Mouse (Mus musculus) MEL (cell line): ENCODE data around the gene Rufy3. TPM values are rescaled to one million over a fixed set of nuclear protein-coding genes. Genes with fewer than 3 reads are reported as not detected.
"Not testable (repeated sequence)": the region's sequence is repeated elsewhere in the genome, so short reads cannot be mapped to it uniquely, and the experiment has no call there.

Experiments used
- DNase-seq: peaks from one replicate; pipeline ENCODE4 v3.0.0; 2011; ENCODE audit warnings: low read depth, low spot score
- H3K27ac ChIP-seq: 2 replicates; pipeline ENCODE4 v1.5.1; 2012; ENCODE audit warnings: low read depth, mild to moderate bottlenecking, control low read depth, low read length, moderate library complexity; ENCODE audit not compliant: control insufficient read depth
- H3K27me3 ChIP-seq, 2 experiments: fragments of 150-350 bp in 1 of 2; sonication (generic) in 1 of 2; 2 replicates each; pipeline ENCODE4 v1.6.1; 2012; ENCODE audit warnings: low read length in 2 of 2, mild to moderate bottlenecking in 2 of 2, improper control_type of control experiment in 1 of 2, moderate library complexity in 1 of 2; ENCODE audit not compliant: insufficient read depth in 2 of 2, control insufficient read depth in 1 of 2
- H3K36me3 ChIP-seq, 2 experiments: 2 replicates each; pipeline ENCODE4 v1.6.1; 2012 to 2014; ENCODE audit warnings: low read length in 2 of 2, improper control_type of control experiment in 1 of 2, inconsistent platforms in 1 of 2, mild to moderate bottlenecking in 1 of 2; ENCODE audit not compliant: insufficient read depth in 2 of 2, control insufficient read depth in 1 of 2
- H3K4me1 ChIP-seq, 2 experiments: fragments of 150-350 bp in 1 of 2; sonication (generic) in 1 of 2; 2 replicates each; pipeline ENCODE4 v1.6.1; 2012; ENCODE audit warnings: low read length in 2 of 2, improper control_type of control experiment in 1 of 2, mild to moderate bottlenecking in 1 of 2; ENCODE audit not compliant: insufficient read depth in 2 of 2, control insufficient read depth in 1 of 2
- H3K4me3 ChIP-seq, 2 experiments: fragments of 150-350 bp in 1 of 2; sonication (generic) in 1 of 2; 2 replicates each; pipeline ENCODE4 v1.5.1; 2012; ENCODE audit warnings: low read depth in 2 of 2, low read length in 2 of 2, mild to moderate bottlenecking in 2 of 2, moderate library complexity in 2 of 2, control low read depth in 1 of 2, improper control_type of control experiment in 1 of 2; ENCODE audit not compliant: control insufficient read depth in 1 of 2, insufficient read depth in 1 of 2
- H3K79me2 ChIP-seq: 2 replicates; pipeline ENCODE4 v1.6.1; 2012; ENCODE audit warnings: mild to moderate bottlenecking, low read length, moderate library complexity; ENCODE audit not compliant: control insufficient read depth, poor library complexity, insufficient read depth
- H3K9ac ChIP-seq: 2 replicates; pipeline ENCODE4 v1.6.1; 2012; ENCODE audit warnings: low read depth, mild to moderate bottlenecking, control low read depth, low read length, moderate library complexity; ENCODE audit not compliant: control insufficient read depth, poor library complexity, severe bottlenecking
- H3K9me3 ChIP-seq: fragments of 150-350 bp; sonication (generic); replicated peaks from 2 replicates; pipeline ENCODE4 v1.6.1; 2012; ENCODE audit warnings: mild to moderate bottlenecking, low read length, improper control_type of control experiment, moderate library complexity; ENCODE audit not compliant: insufficient read depth
- BHLHE40 ChIP-seq: IDR thresholded peaks from 2 replicates; pipeline ENCODE4 v1.6.1; 2012; ENCODE audit warnings: low read depth, mild to moderate bottlenecking, inconsistent platforms, low read length, improper control_type of control experiment, borderline replicate concordance
- CHD1 ChIP-seq: IDR thresholded peaks from 2 replicates; pipeline ENCODE4 v1.6.1; 2012; ENCODE audit warnings: low read depth, mild to moderate bottlenecking, inconsistent platforms, low read length, improper control_type of control experiment
- CHD2 ChIP-seq: IDR thresholded peaks from 2 replicates; pipeline ENCODE4 v1.6.1; 2011; ENCODE audit warnings: low read length, improper control_type of control experiment
- CTCF ChIP-seq, 3 experiments: IDR thresholded peaks in 2 of 3; conservative IDR thresholded peaks in 1 of 3; 2 replicates each; pipeline ENCODE4 v1.5.1; 2011 to 2012; ENCODE audit warnings: low read length in 3 of 3, low read depth in 2 of 3, mild to moderate bottlenecking in 2 of 3, improper control_type of control experiment in 1 of 3, inconsistent platforms in 1 of 3, mixed read lengths in 1 of 3, moderate library complexity in 1 of 3; ENCODE audit not compliant: control insufficient read depth in 1 of 3, insufficient read depth in 1 of 3, poor library complexity in 1 of 3, severe bottlenecking in 1 of 3
- E2F4 ChIP-seq: IDR thresholded peaks from 2 replicates; pipeline ENCODE4 v1.6.1; 2011; ENCODE audit warnings: low read depth, low read length, improper control_type of control experiment, borderline replicate concordance
- EP300 ChIP-seq, 2 experiments: IDR thresholded peaks; 2 replicates each; pipeline ENCODE4 v1.6.1; 2011; ENCODE audit warnings: improper control_type of control experiment in 2 of 2, low read length in 2 of 2, low read depth in 1 of 2, mild to moderate bottlenecking in 1 of 2
- GABPA ChIP-seq: IDR thresholded peaks from 2 replicates; pipeline ENCODE4 v1.6.1; 2012; ENCODE audit warnings: low read depth, mild to moderate bottlenecking, inconsistent platforms, low read length, improper control_type of control experiment, moderate library complexity
- GATA1 ChIP-seq: IDR thresholded peaks from 2 replicates; pipeline ENCODE4 v1.6.1; 2011; ENCODE audit warnings: low read depth, low read length, improper control_type of control experiment
- HCFC1 ChIP-seq: IDR thresholded peaks from 2 replicates; pipeline ENCODE4 v1.6.1; 2012; ENCODE audit warnings: low read depth, mild to moderate bottlenecking, inconsistent platforms, low read length, improper control_type of control experiment, moderate library complexity
- KAT2A ChIP-seq: conservative IDR thresholded peaks from 2 replicates; pipeline ENCODE4 v1.6.1; 2012; ENCODE audit warnings: low read depth, low read length, improper control_type of control experiment, inconsistent platforms
- MAX ChIP-seq: IDR thresholded peaks from 2 replicates; pipeline ENCODE4 v1.6.1; 2011; ENCODE audit warnings: low read length, improper control_type of control experiment
- MAZ ChIP-seq: IDR thresholded peaks from 2 replicates; pipeline ENCODE4 v1.6.1; 2012; ENCODE audit warnings: low read depth, mild to moderate bottlenecking, inconsistent platforms, low read length, improper control_type of control experiment
- MEF2A ChIP-seq: IDR thresholded peaks from 2 replicates; pipeline ENCODE4 v1.6.1; 2014; ENCODE audit warnings: low read depth, mild to moderate bottlenecking, inconsistent platforms, low read length, improper control_type of control experiment; ENCODE audit not compliant: poor library complexity, insufficient replicate concordance, severe bottlenecking; ENCODE audit errors: extremely low read depth
- MXI1 ChIP-seq: IDR thresholded peaks from 2 replicates; pipeline ENCODE4 v1.6.1; 2011; ENCODE audit warnings: mild to moderate bottlenecking, low read depth, low read length, improper control_type of control experiment
- MYB ChIP-seq: IDR thresholded peaks from 2 replicates; pipeline ENCODE4 v1.6.1; 2011; ENCODE audit warnings: mild to moderate bottlenecking, low read depth, low read length, improper control_type of control experiment
- MYC ChIP-seq: IDR thresholded peaks from 2 replicates; pipeline ENCODE4 v1.6.1; 2011; ENCODE audit warnings: low read depth, mild to moderate bottlenecking, low read length, improper control_type of control experiment, moderate library complexity
- NRF1 ChIP-seq: IDR thresholded peaks from 2 replicates; pipeline ENCODE4 v1.6.1; 2014; ENCODE audit warnings: low read depth, mild to moderate bottlenecking, inconsistent platforms, low read length, improper control_type of control experiment, moderate library complexity; ENCODE audit not compliant: poor library complexity, insufficient read depth, severe bottlenecking
- POLR2A ChIP-seq, 2 experiments: IDR thresholded peaks; 2 replicates each; pipeline ENCODE4 v1.6.1; 2011 to 2012; ENCODE audit warnings: low read length in 2 of 2, mild to moderate bottlenecking in 2 of 2, control low read depth in 1 of 2, improper control_type of control experiment in 1 of 2, low read depth in 1 of 2, moderate library complexity in 1 of 2; ENCODE audit not compliant: control insufficient read depth in 1 of 2, insufficient read depth in 1 of 2, poor library complexity in 1 of 2
- POLR2AphosphoS2 ChIP-seq: IDR thresholded peaks from 2 replicates; pipeline ENCODE4 v1.6.1; 2011; ENCODE audit warnings: low read length, improper control_type of control experiment
- RCOR1 ChIP-seq: IDR thresholded peaks from 2 replicates; pipeline ENCODE4 v1.6.1; 2012; ENCODE audit warnings: low read depth, mild to moderate bottlenecking, inconsistent platforms, low read length, improper control_type of control experiment
- SIN3A ChIP-seq: IDR thresholded peaks from 2 replicates; pipeline ENCODE4 v1.6.1; 2012; ENCODE audit warnings: low read length, improper control_type of control experiment, inconsistent platforms
- SMC3 ChIP-seq: IDR thresholded peaks from 2 replicates; pipeline ENCODE4 v1.6.1; 2011; ENCODE audit warnings: low read depth, low read length, improper control_type of control experiment
- TAL1 ChIP-seq: IDR thresholded peaks from 2 replicates; pipeline ENCODE4 v1.6.1; 2012; ENCODE audit warnings: mild to moderate bottlenecking, inconsistent platforms, low read length, moderate library complexity, mixed read lengths
- ZC3H11A ChIP-seq: IDR thresholded peaks from 2 replicates; pipeline ENCODE4 v1.6.1; 2012; ENCODE audit warnings: low read depth, mild to moderate bottlenecking, inconsistent platforms, low read length, improper control_type of control experiment
- polyA plus RNA-seq, 2 experiments: library from polyadenylated mRNA; stranded (reverse) in 1 of 2; unstranded in 1 of 2; fragments of >175 nt in 1 of 2; fragments of >200 nt in 1 of 2; gene quantifications; 2 replicates each; pipeline versions ENCODE4 v1.2.1 to v1.2.4; 2012; ENCODE audit warnings: low replicate concordance in 2 of 2, low read depth in 1 of 2; ENCODE audit not compliant: insufficient read length in 2 of 2, insufficient read depth in 1 of 2, missing spikeins in 1 of 2
- total RNA-seq: library from RNA; depleted of rRNA; stranded (reverse); fragments of 300-350 nt; gene quantifications from 2 replicates; pipeline ENCODE4 v1.2.3, GENCODE M21; 2012

The Rufy3 gene
- total and polyA plus RNA-seq, 3 experiments = 3.2 to 5.7 TPM; not detected in 1

DNA sequence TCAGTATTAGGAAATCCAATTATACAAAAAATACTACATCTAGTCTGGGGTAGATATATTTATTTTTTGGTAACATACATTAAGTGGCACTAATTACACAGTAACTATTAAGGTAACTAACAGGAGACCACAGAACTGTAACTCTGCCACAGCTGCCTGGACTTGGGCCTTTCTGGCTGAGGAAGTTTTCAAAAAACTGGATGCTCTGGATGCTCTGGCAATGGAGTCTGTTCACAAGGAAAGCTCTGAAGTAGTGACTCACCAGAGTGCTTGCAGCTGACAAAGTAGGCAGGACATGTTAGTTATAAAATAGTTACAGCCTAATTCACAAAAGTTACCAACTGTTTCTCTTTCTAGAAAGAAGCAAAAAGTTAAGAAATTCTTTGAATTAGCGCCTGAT, 20.4 kb upstream of the Rufy3 start:
- not testable (repeated sequence) for H3K9me3 ChIP-seq, H3K4me3 ChIP-seq, H3K27me3 ChIP-seq, DNase-seq, H3K4me1 ChIP-seq, H3K36me3 ChIP-seq, H3K27ac ChIP-seq, H3K9ac ChIP-seq, H3K79me2 ChIP-seq

DNA sequence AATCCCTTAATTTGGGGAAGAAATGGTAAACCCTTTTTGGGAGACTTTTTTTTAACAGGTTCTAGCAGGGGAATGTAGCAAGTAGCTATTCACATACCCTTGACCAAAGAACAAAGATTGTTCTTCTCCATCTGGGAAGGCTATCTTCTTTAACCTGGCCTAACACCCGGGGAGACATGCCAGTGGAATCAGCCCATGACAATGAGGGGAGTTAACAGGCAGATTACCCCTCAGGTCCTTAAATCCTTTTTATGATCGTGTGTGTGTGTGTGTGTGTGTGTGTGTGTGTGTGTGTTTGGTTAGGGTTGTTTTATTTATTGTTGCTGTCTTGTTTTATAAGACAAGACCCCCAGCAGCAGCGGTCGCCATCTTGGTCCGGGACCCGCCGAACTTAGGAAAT, 19.3 kb upstream of the Rufy3 start:
- Histone ChIP-seq H3K4me3 (no peak overlapping the region), H3K79me2 (no peaks in the 10 kb centered on the region), H3K9me3 (no peaks in the 10 kb centered on the region), H3K27me3 (peaks cover 0 to 2% of the 10 kb centered on the region in 2 experiments; a peak in 2 of 4 replicates), H3K4me1 (no peaks in the 10 kb centered on the region), H3K36me3 (no peaks in the 10 kb centered on the region), H3K27ac (no peak overlapping the region), H3K9ac (no peak overlapping the region)
- no peak for DNase-seq
- TF ChIP-seq TAL1 (no peak), MAX (no peak), SIN3A (no peak), MYC (no peak), POLR2A (IDR thresholded peaks at IDR 0.05; ENCODE audit: control insufficient read depth in 1 of 2, insufficient read depth in 1 of 2, low read depth in 1 of 2, low read length in 2 of 2, poor library complexity in 1 of 2) (no peak), MXI1 (no peak), MAZ (no peak), KAT2A (no peak), CHD2 (no peak), ZC3H11A (no peak), POLR2AphosphoS2 (no peak), GABPA (no peak), SMC3 (no peak)

DNA sequence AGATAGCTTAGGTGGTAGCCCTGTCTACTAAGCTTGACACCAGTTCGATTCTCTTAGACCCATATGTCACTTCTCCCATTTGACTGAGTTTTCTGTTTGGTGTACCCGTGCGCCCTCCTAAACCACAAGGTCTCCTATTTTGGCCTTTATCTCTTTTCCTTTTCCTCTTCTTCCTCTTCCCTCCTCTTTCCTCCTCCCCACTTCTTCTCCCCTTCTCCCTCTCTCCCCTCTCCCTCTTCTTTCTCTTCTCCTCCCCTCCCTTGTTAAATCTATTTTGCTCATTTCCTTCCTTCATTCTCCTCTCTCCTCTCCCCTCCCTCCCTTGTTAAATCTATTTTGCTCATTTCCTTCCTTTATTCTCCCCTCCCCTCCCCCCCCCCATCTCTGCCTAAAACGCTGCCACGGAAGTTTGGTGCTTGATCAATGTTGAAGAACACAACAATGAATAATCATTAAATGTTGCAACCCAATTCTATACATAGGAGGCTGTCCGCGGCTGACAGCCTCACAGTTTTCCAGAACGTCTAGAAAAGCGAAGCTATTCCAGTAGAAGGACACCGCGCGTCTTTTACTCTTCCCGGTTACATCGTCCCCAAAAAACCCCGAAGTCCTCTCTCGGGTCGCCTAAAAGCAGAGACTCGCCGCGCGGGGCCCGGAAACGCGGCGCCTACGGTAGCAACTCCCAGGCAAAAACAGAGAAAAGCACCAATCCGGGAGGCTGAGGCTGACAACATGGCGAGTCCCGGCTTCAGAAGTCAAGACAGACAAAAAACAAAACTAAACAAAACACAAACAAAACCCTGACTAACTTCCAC, 11.4 kb upstream of the Rufy3 start:
- peak overlapping the region; percentile 95 for H3K27ac ChIP-seq
- no peak for TF ChIP-seq CHD2
- TF ChIP-seq MAX = 0 out of 2 replicates have a peak, but pooled peaks have one; percentile 4
- 0 out of 4 replicates have a peak, but pooled peaks of 1 of the 2 experiments have one; percentile 19 for TF ChIP-seq EP300 (IDR thresholded peaks at IDR 0.05; ENCODE audit: low read depth in 1 of 2, low read length in 2 of 2)
- TF ChIP-seq HCFC1 = no peak
- no peak for TF ChIP-seq NRF1
- no peak for TF ChIP-seq MEF2A
- no peak for TF ChIP-seq CHD1
- no peak for TF ChIP-seq MXI1
- no peak for TF ChIP-seq MYB
- no peak for TF ChIP-seq CTCF (IDR thresholded peaks at IDR 0.05 in 2 of 3, conservative IDR thresholded peaks at IDR 0.05 in 1 of 3; ENCODE audit: control insufficient read depth in 1 of 3, insufficient read depth in 1 of 3, low read depth in 2 of 3, low read length in 3 of 3, poor library complexity in 1 of 3, severe bottlenecking in 1 of 3)
- TF ChIP-seq BHLHE40 = 0 out of 2 replicates have a peak, but pooled peaks have one; percentile 17
- TF ChIP-seq E2F4 = no peak
- no peak for TF ChIP-seq POLR2A (IDR thresholded peaks at IDR 0.05; ENCODE audit: control insufficient read depth in 1 of 2, insufficient read depth in 1 of 2, low read depth in 1 of 2, low read length in 2 of 2, poor library complexity in 1 of 2)
- TF ChIP-seq RCOR1 = no peak
- TF ChIP-seq GATA1 = peak; percentile 56
- TF ChIP-seq MAZ = peak; percentile 70
- no peak for TF ChIP-seq POLR2AphosphoS2
- peak; percentile 67 for DNase-seq
- peaks cover 0 to 18% of the 10 kb centered on the region in 2 experiments; a peak in 2 of 4 replicates for H3K36me3 ChIP-seq
- no peaks in the 10 kb centered on the region for H3K9me3 ChIP-seq
- no peaks in the 10 kb centered on the region for H3K27me3 ChIP-seq
- H3K4me1 ChIP-seq = peaks cover 7 to 18% of the 10 kb centered on the region in 2 experiments; a peak in 2 of 4 replicates
- H3K79me2 ChIP-seq = peaks cover 27% of the 10 kb centered on the region
- H3K4me3 ChIP-seq = peak overlapping the region; percentile 45 to 94
- H3K9ac ChIP-seq = peak overlapping the region; percentile 95
